Mouse (Mus musculus) lung, adult 2 months (tissue): ENCODE measurements around the gene Psd.

Experiments used
- CTCF ChIP-seq: fragments of 200-500 bp; IDR thresholded peaks from 2 replicates; pipeline ENCODE4 v1.5.1; 2011; ENCODE audit warnings: mild to moderate bottlenecking, low read length, control low read depth; ENCODE audit not compliant: insufficient read depth
- POLR2A ChIP-seq: fragments of 200-500 bp; IDR thresholded peaks from 2 replicates; pipeline ENCODE4 v1.6.1; 2011; ENCODE audit warnings: low read depth, mild to moderate bottlenecking, control low read depth, low read length, borderline replicate concordance; ENCODE audit errors: extremely low read depth

DNA sequence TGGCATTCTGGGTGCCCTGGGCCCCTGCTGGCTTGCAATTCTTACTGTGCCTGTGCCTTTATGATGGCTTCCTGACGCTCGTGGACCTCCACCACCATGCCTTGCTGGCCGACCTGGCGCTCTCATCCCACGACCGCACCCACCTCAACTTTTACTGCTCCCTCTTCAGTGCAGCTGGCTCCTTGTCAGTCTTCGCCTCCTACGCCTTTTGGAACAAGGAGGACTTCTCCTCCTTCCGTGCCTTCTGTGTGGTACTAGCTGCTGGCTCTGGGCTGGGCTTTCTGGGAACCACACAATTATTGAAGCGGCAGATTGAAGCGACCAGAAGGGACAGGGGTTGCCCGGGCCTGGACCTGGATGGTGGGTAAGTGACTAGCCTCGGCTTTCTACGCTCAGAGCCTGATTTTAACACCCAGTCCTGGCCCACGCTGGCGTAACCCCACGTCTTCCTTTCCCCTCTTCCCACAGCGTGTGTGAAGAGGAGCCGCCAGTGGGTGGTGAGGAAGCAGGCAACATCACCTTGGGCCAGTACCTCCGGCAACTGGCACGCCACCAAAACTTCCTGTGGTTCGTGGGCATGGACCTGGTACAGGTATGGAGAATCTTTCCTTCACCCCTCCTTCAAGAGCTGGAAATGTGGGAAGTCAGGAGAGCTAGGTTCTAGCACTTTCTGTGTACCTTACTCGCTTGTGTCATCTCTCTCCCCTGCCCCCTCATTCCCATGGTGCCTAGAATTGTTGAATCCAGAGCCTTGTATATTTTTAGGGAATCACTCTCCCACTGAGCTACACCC lies 41.0 kb upstream of the Psd start:
- no peak for TF ChIP-seq POLR2A
- TF ChIP-seq CTCF = no peak
